Mouse (Mus musculus) liver, postnatal 0 days (tissue): Measurements from ENCODE around the gene Cdk5r1.

Experiments used
- CTCF ChIP-seq: sonication (generic); IDR thresholded peaks from 2 replicates; pipeline ENCODE4 v1.5.1; 2016; ENCODE audit warnings: antibody characterized with exemption, low read depth
- EP300 ChIP-seq: IDR thresholded peaks from 2 replicates; pipeline ENCODE4 v1.6.1; 2016; ENCODE audit warnings: antibody characterized with exemption, low read depth, mild to moderate bottlenecking

GRCm38 (mm10) chr11:80485622-80486206 lies 8.9 kb downstream of the Cdk5r1 start:
- TF ChIP-seq EP300 (no peak), CTCF (no peak)
